Mouse (Mus musculus) hindbrain, embryonic 14.5 days (tissue): ENCODE results near the gene Vmn1r16. TPM values are rescaled to one million over a fixed set of nuclear protein-coding genes. Genes with fewer than 3 reads are reported as not detected.
"Not testable (repeated sequence)": the region's sequence is repeated elsewhere in the genome, so short reads cannot be mapped to it uniquely, and the experiment has no call there.

Experiments
- ATAC-seq: fragments of 200-750 bp; cut with Nextera tagmentation; 2 replicates; pipeline ENCODE4 v1.8.0; 2017; ENCODE audit warnings: moderate number of reproducible peaks, mild to moderate bottlenecking, moderate TSS enrichment, moderate library complexity; ENCODE audit not compliant: low FRiP score
- DNase-seq: peaks from one replicate; pipeline ENCODE4 v3.0.0-alpha.2; 2015; ENCODE audit warnings: low spot score
- H3K27ac ChIP-seq: fragments of 300-500 bp; sonication (generic); 2 replicates; pipeline ENCODE4 v1.5.1; 2014; ENCODE audit warnings: mild to moderate bottlenecking, moderate library complexity
- H3K27me3 ChIP-seq: fragments of 300-500 bp; sonication (generic); 2 replicates; pipeline ENCODE4 v1.6.1; 2014; ENCODE audit warnings: mild to moderate bottlenecking, low read length, mixed read lengths; ENCODE audit not compliant: control insufficient read depth, insufficient read depth
- H3K36me3 ChIP-seq: fragments of 300-500 bp; sonication (generic); replicated peaks from 2 replicates; pipeline ENCODE4 v1.6.1; 2014; ENCODE audit not compliant: control insufficient read depth, insufficient read depth
- H3K4me1 ChIP-seq: fragments of 300-500 bp; sonication (generic); replicated peaks from 2 replicates; pipeline ENCODE4 v1.6.1; 2014; ENCODE audit warnings: antibody characterized with exemption, low read length, mixed read lengths; ENCODE audit not compliant: control insufficient read depth, insufficient read depth
- H3K4me2 ChIP-seq: fragments of 300-500 bp; sonication (generic); replicated peaks from 2 replicates; pipeline ENCODE4 v1.6.1; 2014; ENCODE audit warnings: mild to moderate bottlenecking, moderate library complexity
- H3K4me3 ChIP-seq: fragments of 300-500 bp; sonication (generic); replicated peaks from 2 replicates; pipeline ENCODE4 v1.5.1; 2014; ENCODE audit warnings: mild to moderate bottlenecking, low read length
- H3K9ac ChIP-seq: fragments of 300-500 bp; sonication (generic); 2 replicates; pipeline ENCODE4 v1.6.1; 2014
- H3K9me3 ChIP-seq: fragments of 300-500 bp; sonication (generic); 2 replicates; pipeline ENCODE4 v1.6.1; 2016; ENCODE audit warnings: low read length; ENCODE audit not compliant: control insufficient read depth
- WGBS: fragments of 180-500 bp; shearing (Covaris S2); extraction: QIAGEN DNeasy Blood & Tissue Kit; methylation state at CpG from one replicate; pipeline ENCODE4 v1.1.7; 2014; 5-methylcytosine and 5-hydroxymethylcytosine counted together
- polyA plus RNA-seq: library from polyadenylated mRNA; unstranded; fragments of >200 nt; fragmentation: Nextera tagmentation; extraction: Ambion mirVana; gene quantifications from 2 replicates; pipeline ENCODE4 v1.2.1, GENCODE M21; 2014

The Vmn1r16 gene
- polyA plus RNA-seq, result not detected in 2 replicates

GRCm38 (mm10) chr6:57329394-57329793 is at the start of gene Vmn1r16:
TSS of gene Vmn1r16 (minus strand) at chr6:57329494.
- H3K4me3 ChIP-seq, result no peak within 1 kb of the TSS
- H3K4me1 ChIP-seq, result no peaks in the 10 kb centered on the region
- no peak within 1 kb of the TSS for H3K4me2 ChIP-seq
- ATAC-seq (no peak), DNase-seq (no peak)
- no peaks in the 10 kb centered on the region for H3K9me3 ChIP-seq
- H3K36me3 ChIP-seq, result no peaks in the 10 kb centered on the region
- H3K27ac ChIP-seq, result no peak within 1 kb of the TSS
- H3K27me3 ChIP-seq, result no peaks in the 10 kb centered on the region
- no peak within 1 kb of the TSS for H3K9ac ChIP-seq
- WGBS, result 80% methylated on average over 3 of the region's 3 CpGs

DNA sequence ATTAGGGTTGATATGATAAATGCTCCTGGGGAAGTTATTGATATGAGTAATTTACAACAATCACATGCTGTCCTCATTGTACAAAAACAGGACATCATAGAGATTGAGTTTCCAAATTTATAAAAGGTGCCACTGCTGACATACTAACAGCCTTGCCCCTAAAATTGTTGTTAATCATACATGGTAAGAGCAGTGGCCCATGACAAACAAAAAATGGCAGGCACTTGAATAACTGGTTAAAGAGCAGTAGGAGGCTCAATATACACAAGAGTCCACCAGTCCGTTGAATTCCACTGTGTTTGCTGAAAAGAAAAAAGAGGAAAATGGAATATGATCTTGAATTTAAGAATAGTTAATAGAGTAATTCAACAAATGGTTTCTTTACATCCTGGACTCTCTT is 38.2 kb upstream of the Vmn1r16 start:
- no peaks in the 10 kb centered on the region for H3K9me3 ChIP-seq
- H3K27me3 ChIP-seq, result no peaks in the 10 kb centered on the region
- no peak for ATAC-seq
- H3K4me1 ChIP-seq, result no peaks in the 10 kb centered on the region
- no peak for DNase-seq
- WGBS, result 88% methylated on average over 1 of the region's 1 CpGs
- no peaks in the 10 kb centered on the region for H3K36me3 ChIP-seq
- no peak overlapping the region for H3K9ac ChIP-seq
- H3K27ac ChIP-seq, result no peak overlapping the region
- no peak overlapping the region for H3K4me2 ChIP-seq
- H3K4me3 ChIP-seq, result no peak overlapping the region

DNA sequence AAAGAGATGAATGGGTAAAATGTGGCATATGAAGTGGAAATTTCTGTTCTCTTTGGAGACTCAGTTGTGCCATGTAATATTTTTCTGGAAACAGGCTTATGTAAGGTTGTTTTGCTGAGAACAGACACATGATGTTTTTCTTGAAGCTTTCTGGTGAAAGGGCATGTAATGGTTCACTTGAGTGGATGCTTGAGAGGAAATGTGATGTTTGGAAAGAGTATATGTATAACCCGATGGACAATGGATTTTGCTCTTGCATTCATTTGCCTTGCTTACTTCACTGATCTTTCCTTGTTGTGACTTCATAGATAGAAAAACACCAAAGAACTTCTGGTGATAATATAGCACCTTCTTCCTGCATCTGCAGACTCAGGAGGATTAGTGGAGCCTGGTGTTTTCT is 36.6 kb upstream of the Vmn1r16 start:
- not testable (repeated sequence) for H3K9me3 ChIP-seq, H3K36me3 ChIP-seq, DNase-seq, H3K4me1 ChIP-seq, H3K27ac ChIP-seq, H3K4me2 ChIP-seq, H3K4me3 ChIP-seq, ATAC-seq, H3K9ac ChIP-seq, H3K27me3 ChIP-seq
- 86% methylated on average over 1 of the region's 1 CpGs for WGBS

- WGBS, result 81% methylated on average over 1 of the region's 1 CpGs
- DNase-seq (no peak), ATAC-seq (no peak)
- Histone ChIP-seq H3K27ac (no peak within 1 kb of the TSS), H3K27me3 (no peaks in the 10 kb centered on the region), H3K4me3 (no peak within 1 kb of the TSS), H3K36me3 (no peaks in the 10 kb centered on the region), H3K4me1 (no peaks in the 10 kb centered on the region), H3K9me3 (no peaks in the 10 kb centered on the region), H3K9ac (no peak within 1 kb of the TSS), H3K4me2 (no peak within 1 kb of the TSS)
Measured at GRCm38 (mm10) chr6:57363627-57364026, 34.3 kb upstream of the Vmn1r16 start, which contains the start of gene Vmn1r17. TSS of gene Vmn1r17 (minus strand) at chr6:57363727.

DNA sequence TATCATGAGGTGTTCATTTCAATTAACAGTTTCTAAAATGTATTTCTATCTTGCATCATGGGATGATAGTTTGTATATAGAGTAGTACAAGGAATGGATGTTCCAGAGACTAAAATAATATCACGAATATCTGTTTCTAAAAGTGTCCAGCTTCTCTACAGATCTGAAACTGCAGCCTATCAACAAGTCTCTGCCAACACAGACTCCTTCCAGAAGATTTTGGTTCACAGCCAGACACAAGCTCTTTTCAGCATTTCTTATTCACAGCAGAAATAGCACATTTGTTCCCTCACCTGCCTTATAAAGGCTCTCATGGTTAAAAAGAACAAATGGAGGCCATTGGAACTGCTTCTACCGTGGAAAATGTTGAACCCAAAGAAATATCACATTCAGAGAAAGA is 27.6 kb upstream of the Vmn1r16 start:
- Histone ChIP-seq H3K4me2 (no peak overlapping the region), H3K4me3 (no peak overlapping the region), H3K36me3 (no peaks in the 10 kb centered on the region), H3K9me3 (no peaks in the 10 kb centered on the region), H3K4me1 (no peaks in the 10 kb centered on the region), H3K27me3 (no peaks in the 10 kb centered on the region), H3K9ac (no peak overlapping the region), H3K27ac (no peak overlapping the region)
- WGBS, result 84% methylated on average over 2 of the region's 2 CpGs
- ATAC-seq (no peak), DNase-seq (no peak)

- Histone ChIP-seq H3K9ac (no peak overlapping the region), H3K36me3 (no peaks in the 10 kb centered on the region), H3K4me3 (no peak overlapping the region), H3K27me3 (no peaks in the 10 kb centered on the region), H3K4me1 (no peaks in the 10 kb centered on the region), H3K4me2 (no peak overlapping the region), H3K27ac (no peak overlapping the region), H3K9me3 (no peaks in the 10 kb centered on the region)
- DNase-seq, result no peak
- ATAC-seq, result no peak
Measured at GRCm38 (mm10) chr6:57326176-57326575, 3.1 kb downstream of the Vmn1r16 start.

GRCm38 (mm10) chr6:57278952-57279351 is 50.3 kb downstream of the Vmn1r16 start:
- no peaks in the 10 kb centered on the region for H3K4me1 ChIP-seq
- no peak overlapping the region for H3K27ac ChIP-seq
- H3K27me3 ChIP-seq, result no peaks in the 10 kb centered on the region
- ATAC-seq (no peak), DNase-seq (no peak)
- H3K9ac ChIP-seq, result no peak overlapping the region
- no peak overlapping the region for H3K4me2 ChIP-seq
- no peaks in the 10 kb centered on the region for H3K36me3 ChIP-seq
- no peak overlapping the region for H3K4me3 ChIP-seq
- no peaks in the 10 kb centered on the region for H3K9me3 ChIP-seq

GRCm38 (mm10) chr6:57272517-57272916 is 56.8 kb downstream of the Vmn1r16 start:
- Histone ChIP-seq H3K4me1 (no peaks in the 10 kb centered on the region), H3K9me3 (no peaks in the 10 kb centered on the region), H3K27me3 (no peaks in the 10 kb centered on the region), H3K36me3 (no peaks in the 10 kb centered on the region), H3K9ac (no peak overlapping the region), H3K4me3 (no peak overlapping the region), H3K4me2 (no peak overlapping the region), H3K27ac (no peak overlapping the region)
- DNase-seq (no peak), ATAC-seq (no peak)

DNA sequence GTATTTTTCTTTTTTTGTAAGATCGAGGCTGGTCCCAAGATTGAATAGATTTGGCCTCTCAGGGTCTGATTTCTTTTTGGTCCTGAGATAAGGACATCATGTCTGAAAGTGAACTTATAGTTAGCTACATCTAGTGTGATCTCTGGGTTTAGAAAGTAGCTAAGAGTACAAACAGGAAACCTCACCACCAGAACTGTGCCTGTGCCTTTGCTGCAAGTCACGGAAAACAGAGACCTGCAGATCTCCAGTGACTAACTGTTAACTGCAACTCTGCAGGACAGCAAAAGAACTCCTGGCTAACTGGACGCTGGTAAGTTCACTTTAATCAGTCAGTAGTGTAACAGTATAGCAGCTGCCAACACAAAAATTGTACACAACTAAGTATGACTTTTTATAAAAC is 57.4 kb downstream of the Vmn1r16 start:
- H3K27ac ChIP-seq, result no peak overlapping the region
- no peak overlapping the region for H3K4me3 ChIP-seq
- no peaks in the 10 kb centered on the region for H3K4me1 ChIP-seq
- DNase-seq (no peak), ATAC-seq (no peak)
- H3K4me2 ChIP-seq, result no peak overlapping the region
- H3K27me3 ChIP-seq, result no peaks in the 10 kb centered on the region
- no peak overlapping the region for H3K9ac ChIP-seq
- no peaks in the 10 kb centered on the region for H3K36me3 ChIP-seq
- 79% methylated on average over 3 of the region's 3 CpGs for WGBS
- H3K9me3 ChIP-seq, result no peaks in the 10 kb centered on the region
